Mouse (Mus musculus) E14TG2a.4 (cell line): ENCODE measurements around the gene Gm572.
A peak's percentile ranks its signal among the peaks of the same experiment; 100 is the strongest.

Source experiments
- H3K27me3 ChIP-seq: 2 replicates; pipeline ENCODE4 v1.6.1; 2014; ENCODE audit warnings: low read length, control low read depth; ENCODE audit not compliant: insufficient read depth
- H3K36me3 ChIP-seq: 2 replicates; pipeline ENCODE4 v1.6.1; 2014; ENCODE audit warnings: low read length, control low read depth; ENCODE audit not compliant: insufficient read depth
- H3K4me1 ChIP-seq: replicated peaks from 2 replicates; pipeline ENCODE4 v1.6.1; 2014; ENCODE audit warnings: low read depth, low read length, control low read depth
- H3K4me3 ChIP-seq: replicated peaks from 2 replicates; pipeline ENCODE4 v1.5.1; 2014; ENCODE audit warnings: mild to moderate bottlenecking, low read length
- H3K9me3 ChIP-seq: 2 replicates; pipeline ENCODE4 v1.6.1; 2014; ENCODE audit warnings: low read length, control low read depth
- CTCF ChIP-seq: conservative IDR thresholded peaks from 2 replicates; pipeline ENCODE4 v1.5.1; 2014; ENCODE audit warnings: low read length
- NANOG ChIP-seq: IDR thresholded peaks from 2 replicates; pipeline ENCODE4 v1.6.1; 2014; ENCODE audit warnings: borderline replicate concordance, low read length, mixed read lengths
- POU5F1 ChIP-seq: IDR thresholded peaks from 2 replicates; pipeline ENCODE4 v1.6.1; 2014; ENCODE audit warnings: low read length, borderline replicate concordance

Gm572 gene

DNA sequence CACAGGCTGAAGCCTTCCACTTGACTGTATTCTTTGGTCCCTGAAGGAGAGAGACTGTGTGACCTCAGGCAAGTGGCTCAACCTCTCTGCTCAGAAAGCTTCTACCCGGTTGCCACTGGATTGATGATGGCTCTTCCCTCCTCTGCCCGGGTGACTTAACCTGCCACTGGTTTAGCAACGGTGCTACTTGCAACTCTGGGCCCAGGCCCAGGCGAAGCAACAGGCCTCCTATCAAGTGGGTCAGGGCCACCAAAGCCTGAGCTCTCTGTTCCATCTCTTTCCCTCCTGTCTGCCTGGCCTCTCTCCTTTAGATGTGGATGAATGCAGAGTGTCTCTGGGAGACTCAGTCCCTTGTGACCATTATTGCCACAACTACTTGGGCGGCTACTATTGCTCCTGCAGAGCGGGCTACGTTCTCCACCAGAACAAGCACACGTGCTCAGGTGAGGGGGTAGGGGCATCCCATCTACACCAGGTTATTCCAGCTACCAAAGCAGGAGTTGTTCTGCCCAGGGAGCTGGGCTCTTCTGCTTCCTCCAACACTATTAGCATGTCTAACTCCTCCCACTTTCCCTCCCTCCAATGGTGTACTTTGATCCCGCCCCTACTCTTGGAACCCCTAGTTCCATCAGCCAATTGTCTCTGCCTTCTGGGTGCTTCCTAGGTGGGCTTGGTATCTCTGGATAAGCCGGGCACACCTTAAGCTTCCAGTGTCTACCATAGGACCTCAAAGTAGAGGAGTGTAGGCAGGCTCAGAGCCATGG is 39.6 kb upstream of the Gm572 start:
- H3K9me3 ChIP-seq: no peaks in the 10 kb centered on the region
- H3K4me1 ChIP-seq: peaks cover 71% of the 10 kb centered on the region
- TF ChIP-seq CTCF (no peak), POU5F1 (no peak), NANOG (no peak)
- H3K4me3 ChIP-seq: peak overlapping the region; percentile 53
- H3K27me3 ChIP-seq: no peaks in the 10 kb centered on the region
- peaks cover 68% of the 10 kb centered on the region for H3K36me3 ChIP-seq

DNA sequence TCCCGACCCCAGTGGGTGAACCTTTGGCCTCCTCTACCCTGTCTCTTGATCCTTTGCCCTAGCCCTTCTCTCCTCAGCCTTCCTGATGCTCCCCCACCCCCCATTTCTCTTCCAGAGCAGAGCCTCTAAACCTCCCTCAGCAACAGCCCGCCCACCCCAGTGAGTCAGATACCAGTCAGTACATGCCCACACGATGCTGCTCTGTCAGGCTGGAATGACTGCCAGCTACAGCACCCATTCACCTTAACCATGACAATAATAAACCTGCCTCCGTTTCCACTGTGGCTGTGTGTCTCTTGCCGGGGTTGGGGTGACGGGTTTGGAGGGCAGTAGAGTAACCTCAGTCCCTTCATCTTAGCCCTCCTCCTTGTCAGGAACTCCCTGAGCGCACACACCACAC is 39.0 kb upstream of the Gm572 start:
- Histone ChIP-seq H3K9me3 (no peaks in the 10 kb centered on the region), H3K27me3 (no peaks in the 10 kb centered on the region), H3K4me1 (peaks cover 71% of the 10 kb centered on the region), H3K36me3 (peaks cover 69% of the 10 kb centered on the region), H3K4me3 (peak overlapping the region; percentile 53; the same call in 1 of the 2 replicates)
- no peak for TF ChIP-seq NANOG
- no peak for TF ChIP-seq CTCF
- no peak for TF ChIP-seq POU5F1

- H3K27me3 ChIP-seq: no peaks in the 10 kb centered on the region
- H3K4me3 ChIP-seq: no peak overlapping the region
- peaks cover 67% of the 10 kb centered on the region for H3K36me3 ChIP-seq
- TF ChIP-seq NANOG: no peak
- TF ChIP-seq CTCF: peak; percentile 94
- peaks cover 71% of the 10 kb centered on the region for H3K4me1 ChIP-seq
- no peaks in the 10 kb centered on the region for H3K9me3 ChIP-seq
These were observed 38.5 kb upstream of the Gm572 start for GRCm38 (mm10) chr4:148604541-148605165.

DNA sequence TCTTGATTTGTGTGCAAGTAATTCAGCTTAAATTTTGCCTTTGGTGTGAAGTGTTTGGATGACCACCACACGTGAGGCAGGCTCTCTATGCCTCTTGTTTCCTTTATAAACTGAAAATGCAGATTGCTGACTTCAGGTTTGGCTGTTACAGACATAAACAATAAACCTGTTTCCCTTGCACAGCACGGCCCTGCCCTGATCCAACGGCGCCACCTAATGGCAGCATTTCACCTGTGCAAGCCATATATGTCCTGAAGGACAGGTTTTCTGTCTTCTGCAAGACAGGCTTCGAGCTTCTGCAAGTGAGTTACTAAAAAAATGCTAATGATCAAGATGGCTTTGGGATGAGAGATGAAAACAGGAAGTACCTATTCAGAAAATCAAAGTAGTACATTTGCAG is 35.4 kb upstream of the Gm572 start:
- H3K4me3 ChIP-seq: no peak overlapping the region
- no peak for TF ChIP-seq POU5F1
- no peak for TF ChIP-seq NANOG
- TF ChIP-seq CTCF: peak; percentile 78

GRCm38 (mm10) chr4:148609805-148610204 is 33.3 kb upstream of the Gm572 start:
- H3K9me3 ChIP-seq: no peaks in the 10 kb centered on the region

More for the DNA sequence above, 35.4 kb upstream of the Gm572 start:
- H3K9me3 ChIP-seq: no peaks in the 10 kb centered on the region
- H3K36me3 ChIP-seq: peaks cover 72% of the 10 kb centered on the region
- peaks cover 61% of the 10 kb centered on the region for H3K4me1 ChIP-seq
- no peaks in the 10 kb centered on the region for H3K27me3 ChIP-seq

GRCm38 (mm10) chr4:148610631-148611364 is 32.3 kb upstream of the Gm572 start:
- Histone ChIP-seq H3K4me1 (peaks cover 62% of the 10 kb centered on the region), H3K36me3 (peaks cover 85% of the 10 kb centered on the region), H3K4me3 (no peak overlapping the region), H3K9me3 (no peaks in the 10 kb centered on the region), H3K27me3 (no peaks in the 10 kb centered on the region)
- TF ChIP-seq POU5F1: no peak
- TF ChIP-seq NANOG: no peak

More at GRCm38 (mm10) chr4:148609805-148610204, 33.3 kb upstream of the Gm572 start:
- Histone ChIP-seq H3K4me1 (peaks cover 61% of the 10 kb centered on the region), H3K4me3 (no peak overlapping the region), H3K27me3 (no peaks in the 10 kb centered on the region), H3K36me3 (peaks cover 78% of the 10 kb centered on the region)
- TF ChIP-seq POU5F1 (no peak), NANOG (no peak), CTCF (no peak)

DNA sequence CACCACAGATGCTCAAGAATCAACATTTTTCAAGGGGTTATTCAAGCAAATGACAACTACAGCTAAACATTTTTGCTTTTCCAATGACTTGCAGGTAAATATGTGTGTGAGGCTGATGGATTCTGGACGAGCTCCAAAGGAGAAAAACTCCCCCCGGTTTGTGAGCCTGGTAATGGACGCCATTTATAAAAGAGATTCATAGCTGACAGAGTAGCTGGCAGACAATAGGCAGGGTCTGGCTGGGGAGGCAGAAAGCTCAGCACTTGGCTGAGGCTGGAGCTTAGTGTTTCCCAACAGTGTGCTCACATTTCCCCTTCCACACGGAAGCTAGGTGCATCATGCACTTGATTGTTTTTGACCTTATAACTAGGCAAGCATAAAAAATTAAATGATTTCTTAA is 30.6 kb upstream of the Gm572 start:
- TF ChIP-seq CTCF (no peak), POU5F1 (no peak), NANOG (no peak)
- peaks cover 94% of the 10 kb centered on the region for H3K36me3 ChIP-seq
- no peaks in the 10 kb centered on the region for H3K27me3 ChIP-seq
- H3K4me3 ChIP-seq: no peak overlapping the region
- H3K4me1 ChIP-seq: peaks cover 65% of the 10 kb centered on the region
- H3K9me3 ChIP-seq: no peaks in the 10 kb centered on the region

GRCm38 (mm10) chr4:148613738-148614137 is 29.4 kb upstream of the Gm572 start:
- H3K4me3 ChIP-seq: no peak overlapping the region
- TF ChIP-seq NANOG: peak; percentile 58; the same call in 1 of the 2 replicates
- no peak for TF ChIP-seq CTCF
- peaks cover 68% of the 10 kb centered on the region for H3K4me1 ChIP-seq
- H3K36me3 ChIP-seq: peaks cover 97% of the 10 kb centered on the region
- no peaks in the 10 kb centered on the region for H3K9me3 ChIP-seq
- no peaks in the 10 kb centered on the region for H3K27me3 ChIP-seq
